In genomic region chr10:44539033-44539578, GRCm38 (mm10) we compare ENCODE assay signal across 8 mouse cellular contexts. TPM values are rescaled to one million over a fixed set of nuclear protein-coding genes. Genes with fewer than 3 reads are reported as not detected.
DNase-seq lines count a peak whose midpoint lies in the region; ATAC-seq and TF ChIP-seq lines count a peak whose summit lies in the region.
"Had no signal": no experiment of that assay in that cellular context is flagged by ENCODE, and none has a peak within 500 bp of the region (broad histone marks: within the 10 kb centered on the region; RNA-seq: fewer than 3 reads in every experiment).

No protein-coding gene starts in this region.

- H3K9me3 ChIP-seq in lung, embryonic 14.5 days (ENCODE audit: low read depth, low read length): no peaks in the 10 kb centered on the region
- no peaks in the 10 kb centered on the region for H3K9me3 ChIP-seq in heart, postnatal 0 days (replicated peaks; ENCODE audit: control insufficient read depth, low read length)
- no peaks in the 10 kb centered on the region for H3K9me3 ChIP-seq in neural tube, embryonic 11.5 days (ENCODE audit: control insufficient read depth, low read length)

- WGBS in lung, embryonic 14.5 days: 15% methylated on average over 14 of the region's 14 CpGs
- WGBS in heart, postnatal 0 days: 18% methylated on average over 14 of the region's 14 CpGs
- 13% methylated on average over 14 of the region's 14 CpGs for WGBS in neural tube, embryonic 11.5 days

- H3K4me1 ChIP-seq in lung, embryonic 14.5 days (ENCODE audit: insufficient read depth): no peaks in the 10 kb centered on the region
- H3K4me1 ChIP-seq in heart, postnatal 0 days (ENCODE audit: control insufficient read depth, insufficient read depth): no peaks in the 10 kb centered on the region
- no peaks in the 10 kb centered on the region for H3K4me1 ChIP-seq in neural tube, embryonic 11.5 days (ENCODE audit: control insufficient read depth, insufficient read depth, low read length)

- no peak overlapping the region for H3K4me3 ChIP-seq in lung, embryonic 14.5 days (ENCODE audit: low read depth, low read length)
- no peak overlapping the region for H3K4me3 ChIP-seq in heart, postnatal 0 days (ENCODE audit: low read depth, low read length)
- H3K4me3 ChIP-seq in neural tube, embryonic 11.5 days (ENCODE audit: low read depth, low read length): no peak overlapping the region

- TF ChIP-seq CTCF in lung, embryonic 14.5 days (IDR thresholded peaks at IDR 0.05; ENCODE audit: low read depth): no peak
- TF ChIP-seq CTCF in heart, postnatal 0 days (IDR thresholded peaks at IDR 0.05; ENCODE audit: low read depth): no peak

- no peaks in the 10 kb centered on the region for H3K36me3 ChIP-seq in lung, embryonic 14.5 days (ENCODE audit: insufficient read depth)
- no peaks in the 10 kb centered on the region for H3K36me3 ChIP-seq in heart, postnatal 0 days (replicated peaks; ENCODE audit: control insufficient read depth, insufficient read depth, low read length)
- no peaks in the 10 kb centered on the region for H3K36me3 ChIP-seq in neural tube, embryonic 11.5 days (ENCODE audit: control insufficient read depth, insufficient read depth, low read length)

- H3K27me3 ChIP-seq in lung, embryonic 14.5 days (ENCODE audit: insufficient read depth, low read length): no peaks in the 10 kb centered on the region
- H3K27me3 ChIP-seq in heart, postnatal 0 days (ENCODE audit: control insufficient read depth, insufficient read depth, low read length): no peaks in the 10 kb centered on the region
- H3K27me3 ChIP-seq in neural tube, embryonic 11.5 days (ENCODE audit: control insufficient read depth, insufficient read depth, low read length): no peaks in the 10 kb centered on the region; the same call in 1 of the 2 replicates

- H3K4me2 ChIP-seq in lung, embryonic 14.5 days: peak overlapping the region; percentile 36
- H3K4me2 ChIP-seq in heart, postnatal 0 days (ENCODE audit: low read depth, low read length): peak overlapping the region; percentile 35
- no peak overlapping the region for H3K4me2 ChIP-seq in neural tube, embryonic 11.5 days (ENCODE audit: low read depth)

- peak; percentile 31 for ATAC-seq in lung, embryonic 14.5 days (ENCODE audit: insufficient read depth)
- ATAC-seq in heart, postnatal 0 days (ENCODE audit: insufficient read depth, low read depth): no peak
- ATAC-seq in neural tube, embryonic 11.5 days (ENCODE audit: insufficient read depth, low FRiP score, low TSS enrichment): no peak

- no peak for TF ChIP-seq EP300 in heart, postnatal 0 days (IDR thresholded peaks at IDR 0.05; ENCODE audit: low read depth)

- H3K9ac ChIP-seq in lung, embryonic 14.5 days: no peak overlapping the region
- no peak overlapping the region for H3K9ac ChIP-seq in heart, postnatal 0 days (replicated peaks; ENCODE audit: low read depth, low read length)
- H3K9ac ChIP-seq in neural tube, embryonic 11.5 days (ENCODE audit: low read length): no peak overlapping the region

- DNase-seq in lung, embryonic 14.5 days: peak; percentile 17
- DNase-seq in lung, postnatal 14 days: no peak
- DNase-seq in Muller cell, postnatal 12 days (ENCODE audit: inconsistent ontology term): peak; percentile 53
- DNase-seq in heart, postnatal 0 days (ENCODE audit: low spot score): no peak
- DNase-seq in neural tube, embryonic 11.5 days (ENCODE audit: low spot score): peak; percentile 25
- no peak for DNase-seq in ovary, postnatal 10 days (ENCODE audit: low spot score)
- DNase-seq in cerebellum, adult 9-11 months: no peak
- DNase-seq: cerebellum, postnatal 14 days had no signal

- no peak overlapping the region for H3K27ac ChIP-seq in lung, embryonic 14.5 days (ENCODE audit: low read depth)
- no peak overlapping the region for H3K27ac ChIP-seq in heart, postnatal 0 days (ENCODE audit: low read depth)
- no peak overlapping the region for H3K27ac ChIP-seq in neural tube, embryonic 11.5 days (ENCODE audit: low read depth, low read length)

RNA-seq across cellular contexts. Expression of gene Prdm1, which starts 10.8 kb away (rescaled TPM):
- polyA plus RNA-seq in lung, embryonic 14.5 days (2014; fragmentation: Nextera tagmentation; extraction: Ambion mirVana): 2.6 and 2.7 TPM in 2 replicates
- 0.85 and 1.1 TPM in 2 replicates for total RNA-seq in heart, postnatal 0 days (2014; rRNA removed; ENCODE audit: low replicate concordance)
- polyA plus RNA-seq in heart, postnatal 0 days (2015; fragmentation: Nextera tagmentation; extraction: Ambion mirVana): 0.48 and 0.63 TPM in 2 replicates
- 1.5 and 1.7 TPM in 2 replicates for polyA plus RNA-seq in neural tube, embryonic 11.5 days (2014; fragmentation: Nextera tagmentation; extraction: Ambion mirVana)

Comparison
In these comparisons a context has a peak if more than half of its experiments do, and no peak if none do; other contexts are left out.
1. DNase-seq: peak in lung, embryonic 14.5 days (single experiment), Muller cell, postnatal 12 days (single experiment) and neural tube, embryonic 11.5 days (single experiment); none in lung, postnatal 14 days (single experiment), heart, postnatal 0 days (single experiment), ovary, postnatal 10 days (single experiment) and cerebellum, adult 9-11 months (single experiment).